Mouse (Mus musculus): ENCODE data around the gene D430042O09Rik.
A peak's percentile ranks its signal among the peaks of the same experiment; 100 is the strongest.

The D430042O09Rik gene

GRCm38 (mm10) chr7:125740521-125740920, 32.8 kb downstream of the D430042O09Rik start:
- DNase-seq (ENCODE audit: low spot score), result no peak

DNA sequence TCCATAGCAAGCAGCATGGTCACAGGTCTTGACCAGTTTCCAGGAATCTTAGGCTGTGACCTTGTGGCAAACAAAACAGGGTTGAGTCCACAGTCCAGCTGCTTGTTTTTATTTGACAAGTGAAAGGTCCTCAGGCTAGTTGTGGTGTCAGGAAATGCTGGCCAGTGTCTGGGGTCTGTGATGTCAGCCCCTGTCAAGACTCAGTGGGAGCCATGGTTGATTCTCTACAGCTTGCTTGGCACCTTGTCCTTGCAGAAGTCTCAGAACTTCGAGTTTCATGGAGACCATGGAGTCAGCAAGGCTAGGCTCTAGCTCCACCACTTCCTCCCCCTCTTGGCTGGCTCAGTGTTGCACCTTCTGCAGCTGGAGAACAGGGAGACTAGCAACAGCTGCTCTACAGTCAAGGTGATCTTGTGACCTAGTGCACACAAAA, 33.6 kb downstream of the D430042O09Rik start:
- no peak for DNase-seq (ENCODE audit: low spot score)

DNA sequence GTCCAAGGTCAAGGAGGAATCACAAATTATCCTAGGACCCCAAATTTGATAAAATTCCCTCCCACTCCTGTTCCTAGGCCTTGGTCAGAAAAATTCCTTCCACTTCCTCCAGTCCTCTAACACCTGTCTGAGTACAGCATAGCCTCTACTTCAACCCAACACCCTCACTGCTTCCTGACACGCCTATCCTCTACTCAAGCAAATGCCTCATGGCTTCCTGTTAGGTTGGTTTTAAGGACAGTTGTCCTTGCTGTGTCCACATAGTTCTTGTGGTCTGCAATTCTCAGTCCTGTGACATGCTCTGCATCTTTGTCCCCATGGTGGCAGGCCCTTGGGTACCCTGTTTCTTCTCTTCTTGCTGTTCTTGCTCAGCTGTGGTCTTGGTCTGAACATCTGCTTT, 37.1 kb downstream of the D430042O09Rik start:
- no peak for DNase-seq (ENCODE audit: low spot score)

GRCm38 (mm10) chr7:125746621-125747315, 39.1 kb downstream of the D430042O09Rik start:
- DNase-seq (ENCODE audit: low spot score), result no peak

DNA sequence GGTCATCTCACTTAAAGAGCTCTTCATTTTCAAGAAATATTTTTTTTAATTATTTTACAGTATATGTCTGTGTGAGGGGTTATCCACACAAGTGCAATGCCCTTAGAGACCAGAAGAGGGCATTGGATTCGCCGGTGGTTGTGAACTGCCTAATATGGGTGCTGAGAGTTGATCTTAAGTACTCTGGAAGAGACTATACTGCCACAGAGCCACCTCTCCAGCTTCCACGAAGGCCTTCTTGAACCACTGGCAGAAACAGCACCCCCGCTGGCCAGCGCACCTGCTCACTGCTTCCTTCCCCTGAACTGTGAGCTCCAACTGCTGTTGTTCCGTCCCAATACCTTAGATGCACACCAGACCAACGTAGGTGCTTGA, 39.6 kb downstream of the D430042O09Rik start:
- DNase-seq (ENCODE audit: low spot score), result no peak

DNA sequence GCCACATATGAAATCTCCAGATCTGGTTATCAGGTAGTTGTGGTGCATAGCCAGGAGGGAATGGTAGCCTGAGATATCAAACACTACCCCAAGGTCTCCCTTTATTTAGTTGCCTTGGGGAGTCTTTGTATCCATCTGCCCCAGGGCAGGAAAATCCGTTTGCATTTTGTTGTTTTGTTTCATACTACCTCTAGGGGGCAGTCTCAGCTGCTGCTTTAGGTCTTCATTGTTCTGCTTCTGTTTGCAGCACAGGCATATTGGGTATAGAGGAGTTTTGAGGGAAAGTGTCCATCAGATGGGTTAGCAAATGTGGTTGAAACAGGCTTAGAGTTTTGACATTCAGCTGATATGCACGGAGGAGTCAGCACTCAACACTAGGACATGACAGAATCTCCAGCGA, 40.5 kb downstream of the D430042O09Rik start:
- DNase-seq (ENCODE audit: low spot score), result no peak

- no peak for DNase-seq (ENCODE audit: low spot score)
Measured at GRCm38 (mm10) chr7:125752699-125753325, 45.1 kb downstream of the D430042O09Rik start.

- DNase-seq (ENCODE audit: low spot score), result no peak
Measured at GRCm38 (mm10) chr7:125753326-125753715, 45.6 kb downstream of the D430042O09Rik start.

DNA sequence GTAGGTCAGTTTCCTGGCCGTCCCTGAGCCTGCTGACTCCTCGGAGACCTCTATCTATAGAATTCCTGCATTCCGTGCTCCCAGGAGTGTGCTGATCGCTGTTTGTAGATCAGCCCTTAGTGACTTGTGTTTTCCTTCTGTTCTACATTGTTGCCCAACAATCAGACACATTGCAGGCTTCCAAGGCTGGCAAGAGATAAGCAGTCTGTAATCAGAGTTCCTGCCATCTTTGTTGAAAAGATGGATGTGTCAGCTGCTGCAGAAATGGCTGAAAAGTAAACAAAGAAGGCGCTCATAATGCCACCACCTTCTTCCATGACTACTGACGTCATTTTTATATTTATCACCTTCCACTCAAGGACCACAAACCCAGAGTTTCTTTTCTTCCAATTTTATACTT, 49.1 kb downstream of the D430042O09Rik start:
- no peak for DNase-seq (ENCODE audit: low spot score)

- no peak for DNase-seq (ENCODE audit: low spot score)
Measured at GRCm38 (mm10) chr7:125757896-125758623, 50.4 kb downstream of the D430042O09Rik start.

GRCm38 (mm10) chr7:125762289-125762688, 54.6 kb downstream of the D430042O09Rik start:
- no peak for DNase-seq (ENCODE audit: low spot score)

DNA sequence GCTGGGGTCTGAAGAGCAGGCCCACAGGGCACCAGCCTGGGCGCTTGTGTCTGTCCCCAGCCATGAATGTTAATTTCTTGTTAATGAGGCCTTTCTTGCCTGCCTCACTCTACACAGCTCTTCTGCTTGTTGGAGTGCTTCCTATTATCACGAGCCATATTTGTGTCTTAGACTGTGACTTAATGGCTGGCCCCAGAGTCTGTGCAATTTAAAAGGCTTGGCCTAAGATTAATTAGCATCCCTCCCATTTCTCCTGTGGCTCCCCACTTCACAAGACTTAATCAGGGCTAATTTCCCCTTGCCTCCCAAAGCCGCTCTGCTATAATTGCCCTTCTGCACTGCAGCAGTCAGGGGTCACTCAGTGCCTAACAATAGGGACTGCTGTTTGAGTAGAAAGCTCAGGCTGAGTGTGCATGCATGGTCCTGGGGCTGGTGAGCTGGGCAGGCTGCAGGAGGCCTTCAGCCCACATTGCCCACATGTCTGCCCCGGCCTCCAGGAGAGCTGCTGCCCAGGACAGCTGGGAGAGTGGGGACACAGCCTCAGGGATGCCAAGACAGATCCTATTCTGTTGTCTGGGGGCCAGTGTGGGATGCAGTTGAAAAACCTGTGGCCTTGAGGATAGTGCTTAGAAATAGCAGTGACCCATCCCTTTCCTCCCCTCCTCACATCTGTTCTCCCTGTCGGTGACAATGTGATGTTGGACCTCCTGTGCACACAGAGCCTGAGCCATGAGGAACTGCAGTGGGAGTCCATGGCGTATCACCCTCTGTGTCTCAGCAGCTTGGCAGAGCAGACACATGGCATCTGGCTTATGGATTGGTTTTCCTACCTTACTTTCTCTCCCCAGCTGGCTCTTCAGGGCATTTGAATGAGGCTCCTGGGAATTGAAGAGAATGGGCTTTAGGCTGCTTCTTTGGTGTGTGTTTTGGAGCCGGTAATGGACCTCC, 55.5 kb downstream of the D430042O09Rik start:
- DNase-seq (ENCODE audit: low spot score), result no peak

- no peak for DNase-seq (ENCODE audit: low spot score)
Measured at GRCm38 (mm10) chr7:125764373-125764772, 56.7 kb downstream of the D430042O09Rik start.

DNA sequence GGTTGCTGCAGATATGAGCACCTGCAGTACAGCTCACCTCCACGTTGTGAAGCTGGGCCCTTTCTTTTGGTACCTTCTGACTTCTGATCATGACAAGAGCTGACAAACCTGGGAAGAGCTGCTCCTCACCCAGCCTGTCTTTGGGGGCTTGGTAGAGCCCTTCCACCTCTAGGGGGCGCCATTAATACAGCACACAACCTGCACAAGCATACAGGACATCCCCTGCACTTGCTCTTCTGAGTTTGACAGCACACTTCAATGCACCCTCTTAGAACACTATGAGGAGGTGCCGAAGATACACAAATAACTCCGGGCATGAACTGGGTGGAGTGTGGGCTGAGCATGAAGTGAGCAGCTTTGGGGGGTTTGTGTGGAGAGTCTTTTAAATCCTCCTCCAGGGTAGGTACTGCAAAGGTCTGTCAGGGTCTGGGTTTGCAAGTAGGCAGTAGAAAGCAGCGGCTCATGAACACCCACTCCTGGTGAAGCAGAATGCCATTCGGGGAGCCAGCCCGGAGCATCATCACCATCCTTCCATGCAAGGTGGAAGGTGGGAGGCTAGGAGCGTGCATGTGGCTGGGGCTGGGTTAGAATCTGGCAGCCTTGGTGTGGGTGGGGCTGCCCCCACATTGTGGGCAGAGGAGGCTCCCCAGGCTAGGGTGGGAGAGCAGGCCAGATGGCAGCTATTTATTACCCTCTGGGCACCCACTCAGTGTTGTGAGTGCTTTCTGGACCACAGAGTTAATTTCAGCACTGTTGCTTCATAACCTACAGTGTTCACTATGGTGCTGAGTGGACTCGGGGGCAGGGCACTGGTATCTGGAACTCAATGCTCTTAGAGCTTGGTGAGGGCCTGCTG, 59.5 kb downstream of the D430042O09Rik start:
- DNase-seq (ENCODE audit: low spot score), result peak; percentile 64

DNA sequence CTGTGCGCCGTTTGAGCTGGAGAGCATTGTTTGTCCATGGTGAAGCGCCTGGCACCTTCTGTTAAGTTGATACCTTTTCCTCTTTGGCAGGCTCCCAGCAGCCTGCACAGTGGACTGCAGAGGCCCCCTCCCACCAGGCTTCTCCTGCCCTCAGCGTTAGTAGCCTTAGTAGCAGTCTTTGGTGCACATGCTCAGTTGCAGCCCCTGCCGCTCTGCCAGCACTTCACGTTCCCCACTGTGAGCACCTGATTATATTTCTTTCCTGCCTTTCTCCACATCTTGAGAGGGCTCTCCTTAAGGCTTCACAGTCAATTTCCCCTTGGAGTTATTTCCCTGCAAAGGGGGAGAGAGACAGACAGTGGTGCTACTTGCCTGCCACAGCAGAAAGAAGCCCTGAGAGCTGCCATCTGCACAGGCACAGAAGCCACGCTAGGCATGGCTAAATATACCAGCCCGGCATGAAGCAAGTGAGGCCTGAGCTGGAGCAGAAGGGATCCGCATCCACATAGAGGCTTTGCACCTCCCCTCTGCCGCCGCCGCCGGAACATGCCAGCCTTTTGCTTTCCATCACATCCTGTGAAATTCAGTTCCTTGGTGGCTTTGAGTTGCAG, 65.4 kb downstream of the D430042O09Rik start:
- DNase-seq (ENCODE audit: low spot score), result no peak

DNA sequence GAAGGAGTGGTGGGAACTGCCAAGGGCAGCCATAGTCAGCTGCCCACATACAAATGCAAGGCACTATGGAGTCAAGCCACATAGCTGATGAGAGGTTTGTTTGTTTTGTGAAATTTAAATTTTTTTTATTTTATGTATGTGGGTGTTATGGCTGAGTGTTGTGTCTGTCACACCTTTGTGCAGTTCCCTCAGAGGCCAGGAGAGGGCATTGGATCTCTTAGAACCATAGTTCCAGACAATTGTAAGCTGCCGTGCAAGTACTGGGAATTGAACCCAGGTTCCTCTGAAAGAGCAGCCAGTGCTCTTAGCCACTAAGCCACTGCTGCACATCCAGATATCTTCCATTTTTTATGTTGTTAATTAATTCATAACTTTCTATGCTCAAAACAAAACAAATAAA, 75.5 kb downstream of the D430042O09Rik start:
- DNase-seq (ENCODE audit: low spot score), result no peak

DNA sequence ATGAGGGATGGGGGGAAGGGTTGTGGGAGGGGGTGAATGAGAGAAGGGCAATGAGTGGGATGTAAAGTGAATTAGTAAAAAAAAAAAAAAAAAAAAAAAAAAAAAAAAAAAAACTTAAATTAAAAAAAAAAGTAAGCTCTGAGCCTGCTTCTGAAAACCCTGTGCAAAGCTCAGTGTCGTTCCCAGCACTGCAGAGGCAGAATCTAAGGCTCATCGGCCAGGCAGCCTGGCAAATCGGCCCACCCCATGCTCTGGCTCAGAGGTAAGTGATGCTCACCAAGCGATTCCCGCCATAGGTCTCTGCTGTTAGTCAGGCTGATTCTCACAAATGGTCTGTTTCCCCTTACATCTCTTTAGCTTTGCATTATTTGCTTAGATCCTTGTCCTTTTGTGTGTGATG, 78.4 kb downstream of the D430042O09Rik start:
- no peak for DNase-seq (ENCODE audit: low spot score)

GRCm38 (mm10) chr7:125787046-125787445, 79.4 kb downstream of the D430042O09Rik start:
- no peak for DNase-seq (ENCODE audit: low spot score)

DNA sequence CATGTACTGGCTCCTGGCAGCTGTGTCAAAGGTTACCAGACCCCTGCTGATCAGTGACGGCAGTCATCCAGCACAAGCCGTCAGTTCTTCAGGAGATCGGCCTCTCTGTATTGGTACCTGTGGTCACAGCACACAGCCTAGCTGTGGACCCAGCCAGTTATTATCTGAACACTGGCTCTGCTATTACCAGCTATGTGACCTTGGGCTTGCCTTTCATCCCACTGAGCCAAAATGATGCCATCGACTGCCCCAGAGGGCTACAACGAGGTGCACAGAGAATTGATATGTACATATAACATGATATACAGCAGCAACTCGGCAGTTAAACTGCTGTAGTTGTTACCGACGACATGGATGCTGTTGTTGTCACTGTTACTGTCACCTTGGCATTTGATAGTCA, 82.4 kb downstream of the D430042O09Rik start:
- DNase-seq (ENCODE audit: low spot score), result no peak

GRCm38 (mm10) chr7:125806571-125806970, 98.9 kb downstream of the D430042O09Rik start:
- no peak for DNase-seq (ENCODE audit: low spot score)

DNA sequence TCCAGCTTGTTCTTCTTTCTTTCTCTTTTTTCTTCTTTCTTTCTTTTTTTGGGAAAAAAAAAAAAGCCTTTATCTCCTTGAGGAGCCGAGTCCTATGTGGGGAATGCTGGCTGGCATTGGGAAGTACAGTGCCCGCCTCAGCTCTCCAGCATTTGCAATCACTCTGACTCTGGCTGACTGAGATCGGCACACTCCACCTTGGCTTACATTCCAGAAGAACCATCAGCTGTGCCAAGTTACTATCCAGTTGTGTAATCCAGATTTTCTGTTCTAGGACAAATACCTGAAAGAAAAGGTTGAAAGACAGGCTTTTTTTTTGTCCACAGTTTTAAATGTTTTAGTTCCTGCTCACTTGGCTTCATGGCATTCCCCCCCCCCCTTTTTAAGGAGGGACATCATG, 100.5 kb downstream of the D430042O09Rik start:
- no peak for DNase-seq (ENCODE audit: low spot score)
